Mouse (Mus musculus) colon, adult 2 months (tissue): Measurements from ENCODE around the gene Mmadhc. TPM values are rescaled to one million over a fixed set of nuclear protein-coding genes. Genes with fewer than 3 reads are reported as not detected.

Experiments used
- polyA plus RNA-seq: library from polyadenylated mRNA; depleted of rRNA; stranded (reverse); fragments of >200 nt; gene quantifications from 2 replicates; pipeline ENCODE4 v1.2.3, GENCODE M21; 2012; rRNA removed

The Mmadhc gene
- 36.7 and 42.7 TPM in 2 replicates for polyA plus RNA-seq

GRCm38 (mm10) chr2:50296109-50296986 is at the start of gene Mmadhc:
Mmadhc (minus strand) TSS chr2:50296801.

Other genes starting within 250 kb of the Mmadhc start
- 1.9 and 4.7 TPM in 2 replicates for gene Lypd6, start 230.4 kb downstream of the Mmadhc start, polyA plus RNA-seq